Mouse (Mus musculus) embryonic facial prominence, embryonic 10.5 days (tissue): ENCODE data around the gene Slc16a9. TPM values are rescaled to one million over a fixed set of nuclear protein-coding genes. Genes with fewer than 3 reads are reported as not detected.
"Not testable (repeated sequence)": the region's sequence is repeated elsewhere in the genome, so short reads cannot be mapped to it uniquely, and the experiment has no call there.

Experiments
- DNase-seq: peaks from one replicate; pipeline ENCODE4 v3.0.0-alpha.2; 2017; ENCODE audit warnings: low spot score
- H3K27ac ChIP-seq: fragments of 300-500 bp; sonication (generic); replicated peaks from 2 replicates; pipeline ENCODE4 v1.5.1; 2016; ENCODE audit warnings: mild to moderate bottlenecking
- H3K27me3 ChIP-seq: fragments of 300-500 bp; sonication (generic); replicated peaks from 2 replicates; pipeline ENCODE4 v1.6.1; 2016; ENCODE audit warnings: low read depth, mild to moderate bottlenecking; ENCODE audit not compliant: poor library complexity, severe bottlenecking
- H3K36me3 ChIP-seq: fragments of 300-500 bp; sonication (generic); replicated peaks from 2 replicates; pipeline ENCODE4 v1.6.1; 2016; ENCODE audit warnings: mild to moderate bottlenecking, moderate library complexity
- H3K4me1 ChIP-seq: fragments of 300-500 bp; sonication (generic); 2 replicates; pipeline ENCODE4 v1.6.1; 2016
- H3K4me3 ChIP-seq: fragments of 300-500 bp; sonication (generic); 2 replicates; pipeline ENCODE4 v1.5.1; 2016; ENCODE audit warnings: mild to moderate bottlenecking, moderate library complexity
- H3K9me3 ChIP-seq: fragments of 300-500 bp; sonication (generic); 2 replicates; pipeline ENCODE4 v1.6.1; 2016; ENCODE audit warnings: mild to moderate bottlenecking
- WGBS: fragments of 180-500 bp; shearing (Covaris S2); methylation state at CpG from one replicate; pipeline ENCODE4 v1.1.7; 2016; 5-methylcytosine and 5-hydroxymethylcytosine counted together
- polyA plus RNA-seq: library from polyadenylated mRNA; unstranded; fragments of >200 nt; fragmentation: Nextera tagmentation; extraction: Ambion mirVana; gene quantifications from 2 replicates; pipeline ENCODE4 v1.2.1, GENCODE M21; 2016

Slc16a9 gene
- polyA plus RNA-seq, 1 experiment from 2014 or later: 0.24 TPM

GRCm38 (mm10) chr10:70222231-70222630 is 22.7 kb upstream of the Slc16a9 start:
- WGBS: 90% methylated on average over 8 of the region's 8 CpGs
- H3K4me1 ChIP-seq, H3K36me3 ChIP-seq, H3K27ac ChIP-seq, H3K27me3 ChIP-seq, DNase-seq, H3K9me3 ChIP-seq, H3K4me3 ChIP-seq: not testable (repeated sequence)

GRCm38 (mm10) chr10:70224571-70224970 is 20.3 kb upstream of the Slc16a9 start:
- Histone ChIP-seq H3K27me3 (no peaks in the 10 kb centered on the region), H3K9me3 (no peaks in the 10 kb centered on the region), H3K27ac (no peak overlapping the region), H3K4me1 (0 out of 2 replicates have a peak, but pooled peaks cover 3% of the 10 kb centered on the region), H3K4me3 (no peak overlapping the region), H3K36me3 (no peaks in the 10 kb centered on the region)
- WGBS: 88% methylated on average over 6 of the region's 6 CpGs
- DNase-seq: no peak

DNA sequence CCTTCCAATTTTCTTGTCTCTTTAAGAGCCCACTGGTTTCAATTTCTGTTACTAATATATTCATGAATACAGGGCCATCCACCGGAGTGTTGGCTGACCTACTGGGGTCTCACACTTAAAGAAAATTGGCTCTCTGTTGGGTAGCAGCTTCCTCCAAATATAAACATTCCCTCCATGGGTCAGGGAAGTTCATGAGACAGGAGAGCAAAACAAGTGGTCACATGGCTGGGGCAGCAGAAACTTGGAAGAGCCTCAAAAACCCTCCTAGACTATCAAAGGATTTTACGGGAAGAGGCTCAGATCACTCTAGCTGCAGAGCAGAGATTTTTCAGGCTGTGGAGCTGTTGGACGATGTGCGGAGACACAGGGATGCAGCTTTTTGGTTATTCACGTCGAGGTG is 19.1 kb upstream of the Slc16a9 start:
- no peaks in the 10 kb centered on the region for H3K36me3 ChIP-seq
- no peaks in the 10 kb centered on the region for H3K9me3 ChIP-seq
- 0 out of 2 replicates have a peak, but pooled peaks cover 3% of the 10 kb centered on the region for H3K4me1 ChIP-seq
- H3K4me3 ChIP-seq: no peak overlapping the region
- no peaks in the 10 kb centered on the region for H3K27me3 ChIP-seq
- WGBS: 77% methylated on average over 6 of the region's 6 CpGs
- H3K27ac ChIP-seq: no peak overlapping the region
- no peak for DNase-seq

DNA sequence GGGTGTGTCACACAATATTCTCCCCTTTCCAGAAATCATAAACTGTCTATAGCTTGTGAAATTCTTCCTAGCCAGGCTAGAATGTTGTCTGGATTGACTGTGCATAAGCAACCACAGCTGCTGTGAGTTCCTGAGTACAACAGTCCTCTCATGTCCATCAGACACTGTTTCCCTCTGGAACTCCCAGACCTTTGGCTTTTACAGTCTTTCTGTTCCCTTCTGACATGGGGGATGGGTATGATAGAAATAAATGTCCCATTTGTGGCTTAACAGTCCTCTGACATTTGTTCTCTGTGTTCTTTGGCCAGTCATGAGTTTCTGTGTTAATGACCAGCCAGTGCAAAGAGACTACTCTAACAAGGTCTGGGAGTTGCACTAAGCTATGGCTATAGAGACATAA is 18.3 kb upstream of the Slc16a9 start:
- no peaks in the 10 kb centered on the region for H3K27me3 ChIP-seq
- H3K9me3 ChIP-seq: no peaks in the 10 kb centered on the region
- H3K36me3 ChIP-seq: no peaks in the 10 kb centered on the region
- H3K27ac ChIP-seq: no peak overlapping the region
- H3K4me3 ChIP-seq: no peak overlapping the region
- 0 out of 2 replicates have a peak, but pooled peaks cover 3% of the 10 kb centered on the region for H3K4me1 ChIP-seq
- DNase-seq: no peak

DNA sequence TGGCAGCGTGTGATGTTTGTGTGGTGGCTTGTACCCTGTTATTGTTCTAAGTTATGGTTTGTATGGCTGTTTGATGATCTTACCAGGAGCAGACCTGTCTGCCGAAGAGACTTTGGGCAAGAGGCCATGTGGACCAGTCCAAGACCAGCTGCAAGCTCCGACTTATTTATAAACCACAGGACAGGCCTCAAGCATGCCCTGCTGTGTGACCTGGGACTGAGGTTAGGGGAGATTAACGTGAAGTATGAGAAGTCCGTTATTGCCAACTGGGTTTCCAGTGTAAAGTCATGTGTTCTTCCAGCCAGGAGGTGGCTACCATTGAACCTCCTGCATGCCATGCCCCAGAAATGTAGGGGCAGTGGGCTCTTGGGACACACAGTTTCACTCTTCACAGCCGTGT is 14.5 kb upstream of the Slc16a9 start:
- Histone ChIP-seq H3K36me3 (no peaks in the 10 kb centered on the region), H3K27me3 (no peaks in the 10 kb centered on the region), H3K9me3 (no peaks in the 10 kb centered on the region), H3K4me1 (0 out of 2 replicates have a peak, but pooled peaks cover 3% of the 10 kb centered on the region), H3K4me3 (no peak overlapping the region), H3K27ac (no peak overlapping the region)
- 88% methylated on average over 6 of the region's 6 CpGs for WGBS
- DNase-seq: no peak

GRCm38 (mm10) chr10:70237936-70238335 is 7.0 kb upstream of the Slc16a9 start:
- DNase-seq: no peak
- Histone ChIP-seq H3K36me3 (no peaks in the 10 kb centered on the region), H3K4me3 (no peak overlapping the region), H3K27ac (no peak overlapping the region), H3K27me3 (peaks cover 8% of the 10 kb centered on the region), H3K4me1 (0 out of 2 replicates have a peak, but pooled peaks cover 3% of the 10 kb centered on the region), H3K9me3 (no peaks in the 10 kb centered on the region)
- 72% methylated on average over 2 of the region's 2 CpGs for WGBS

DNA sequence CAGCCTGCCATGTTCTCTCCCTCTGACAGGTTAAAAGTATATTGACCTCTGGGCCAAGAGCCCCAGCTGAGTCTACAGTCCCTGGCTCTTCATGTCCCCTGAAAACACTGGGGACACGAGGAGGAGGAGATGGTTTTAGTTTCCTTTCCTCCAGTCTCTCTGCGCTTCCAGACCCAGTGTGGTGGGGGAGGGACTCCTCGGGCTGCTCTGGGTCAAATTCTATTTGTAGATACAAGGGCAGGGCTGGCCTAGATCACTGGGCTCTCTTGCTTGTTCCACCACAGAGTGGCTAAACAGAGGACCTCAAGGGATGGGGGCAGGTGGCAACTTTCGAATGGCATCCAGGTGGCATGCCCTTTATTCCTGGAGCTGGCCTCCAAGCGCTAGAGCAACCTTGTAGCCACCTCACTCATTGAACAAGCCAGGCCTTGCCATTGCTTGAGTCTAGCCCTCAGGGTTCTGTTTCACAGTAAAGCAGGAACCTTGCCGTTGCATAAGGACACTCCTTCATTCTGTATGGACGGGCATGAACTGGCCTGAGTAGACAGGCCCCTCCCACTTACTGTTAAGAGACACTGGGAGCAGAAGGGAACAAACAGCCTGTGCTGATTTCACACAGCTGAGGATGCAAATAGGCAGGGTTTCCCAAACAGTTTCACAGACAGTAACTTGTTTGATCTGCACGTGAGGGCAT is 2.0 kb upstream of the Slc16a9 start:
- no peak overlapping the region for H3K4me3 ChIP-seq
- WGBS: 45% methylated on average over 8 of the region's 8 CpGs
- peaks cover 27% of the 10 kb centered on the region for H3K4me1 ChIP-seq
- no peak overlapping the region for H3K27ac ChIP-seq
- H3K36me3 ChIP-seq: no peaks in the 10 kb centered on the region
- DNase-seq: no peak
- peaks cover 54% of the 10 kb centered on the region for H3K27me3 ChIP-seq
- no peaks in the 10 kb centered on the region for H3K9me3 ChIP-seq

- DNase-seq: peak; percentile 57
- WGBS: under 1% methylated on average over 16 of the region's 16 CpGs
- peak overlapping the region; percentile 75 for H3K4me3 ChIP-seq
- peak overlapping the region; percentile 80; the same call in 1 of the 2 replicates for H3K27ac ChIP-seq
- no peaks in the 10 kb centered on the region for H3K36me3 ChIP-seq
- H3K27me3 ChIP-seq: peaks cover 60% of the 10 kb centered on the region
- H3K4me1 ChIP-seq: peaks cover 27% of the 10 kb centered on the region
- H3K9me3 ChIP-seq: no peaks in the 10 kb centered on the region
These were observed 652 bp downstream of the Slc16a9 start for GRCm38 (mm10) chr10:70245559-70245945.

- peak overlapping the region; percentile 75 for H3K4me3 ChIP-seq
- H3K36me3 ChIP-seq: no peaks in the 10 kb centered on the region
- WGBS: 31% methylated on average over 9 of the region's 9 CpGs
- DNase-seq: peak; percentile 15
- H3K27me3 ChIP-seq: peaks cover 60% of the 10 kb centered on the region
- H3K4me1 ChIP-seq: peaks cover 27% of the 10 kb centered on the region
- H3K27ac ChIP-seq: no peak overlapping the region
- no peaks in the 10 kb centered on the region for H3K9me3 ChIP-seq
These were observed 1.2 kb downstream of the Slc16a9 start for GRCm38 (mm10) chr10:70246076-70246475.

DNA sequence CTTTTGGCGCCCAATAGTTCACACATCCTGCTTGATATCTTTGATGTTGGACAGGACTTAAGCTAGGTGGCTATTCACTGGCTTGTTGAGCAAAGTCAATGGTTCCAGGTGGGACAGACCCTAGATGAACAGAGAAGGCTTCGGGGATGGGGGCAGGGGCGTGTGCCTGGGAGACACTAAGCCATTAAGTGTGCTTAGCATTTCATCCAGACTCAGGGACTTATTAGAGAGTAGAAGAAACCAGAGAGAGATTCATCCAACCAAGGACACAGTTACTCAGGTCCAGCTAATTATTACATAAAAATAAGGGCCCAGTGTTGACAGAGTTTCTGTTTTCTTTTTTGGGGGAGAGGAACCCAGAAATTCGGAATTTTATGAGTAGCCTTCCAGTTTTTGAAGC is 5.5 kb downstream of the Slc16a9 start:
- Histone ChIP-seq H3K4me3 (no peak overlapping the region), H3K27me3 (peaks cover 28% of the 10 kb centered on the region), H3K36me3 (no peaks in the 10 kb centered on the region), H3K27ac (no peak overlapping the region), H3K9me3 (no peaks in the 10 kb centered on the region), H3K4me1 (peaks cover 9% of the 10 kb centered on the region)
- DNase-seq: no peak
- 87% methylated on average over 4 of the region's 4 CpGs for WGBS

- H3K4me3 ChIP-seq: no peak overlapping the region
- H3K36me3 ChIP-seq: no peaks in the 10 kb centered on the region
- H3K27ac ChIP-seq: no peak overlapping the region
- 80% methylated on average over 6 of the region's 6 CpGs for WGBS
- peaks cover 5% of the 10 kb centered on the region for H3K4me1 ChIP-seq
- H3K27me3 ChIP-seq: peaks cover 24% of the 10 kb centered on the region
- DNase-seq: no peak
- no peaks in the 10 kb centered on the region for H3K9me3 ChIP-seq
These were observed 5.9 kb downstream of the Slc16a9 start for GRCm38 (mm10) chr10:70250766-70251165.

GRCm38 (mm10) chr10:70254666-70255065 is 9.8 kb downstream of the Slc16a9 start:
- WGBS: 82% methylated on average over 4 of the region's 4 CpGs
- H3K9me3 ChIP-seq: no peaks in the 10 kb centered on the region
- no peaks in the 10 kb centered on the region for H3K4me1 ChIP-seq
- no peak for DNase-seq
- H3K4me3 ChIP-seq: no peak overlapping the region
- H3K27ac ChIP-seq: no peak overlapping the region
- H3K27me3 ChIP-seq: no peaks in the 10 kb centered on the region
- H3K36me3 ChIP-seq: no peaks in the 10 kb centered on the region

GRCm38 (mm10) chr10:70255601-70256210 is 10.8 kb downstream of the Slc16a9 start:
- Histone ChIP-seq H3K27ac (no peak overlapping the region), H3K27me3 (no peaks in the 10 kb centered on the region), H3K9me3 (no peaks in the 10 kb centered on the region), H3K36me3 (no peaks in the 10 kb centered on the region), H3K4me1 (no peaks in the 10 kb centered on the region), H3K4me3 (no peak overlapping the region)
- WGBS: 88% methylated on average over 15 of the region's 15 CpGs
- DNase-seq: no peak
